Mouse (Mus musculus) intestine, embryonic 14.5 days (tissue): ENCODE results near the gene Slc25a41. TPM values are rescaled to one million over a fixed set of nuclear protein-coding genes. Genes with fewer than 3 reads are reported as not detected.

Experiments
- ATAC-seq: fragments of 200-750 bp; cut with Nextera tagmentation; replicated peaks from 2 replicates; pipeline ENCODE4 v1.8.0; 2017; ENCODE audit warnings: low read depth, moderate number of reproducible peaks, moderate TSS enrichment, moderate library complexity; ENCODE audit not compliant: low FRiP score, low TSS enrichment
- DNase-seq: peaks from one replicate; pipeline ENCODE4 v3.0.0-alpha.2; 2018; ENCODE audit warnings: low spot score
- H3K27ac ChIP-seq: fragments of 300-500 bp; sonication (generic); 2 replicates; pipeline ENCODE4 v1.5.1; 2014; ENCODE audit warnings: low read depth, mild to moderate bottlenecking, control low read depth
- H3K27me3 ChIP-seq: fragments of 300-500 bp; sonication (generic); replicated peaks from 2 replicates; pipeline ENCODE4 v1.6.1; 2014; ENCODE audit warnings: low read length, control low read depth; ENCODE audit not compliant: control insufficient read depth, insufficient read depth
- H3K36me3 ChIP-seq: fragments of 300-500 bp; sonication (generic); 2 replicates; pipeline ENCODE4 v1.6.1; 2014; ENCODE audit warnings: low read length, control low read depth; ENCODE audit not compliant: control insufficient read depth, insufficient read depth
- H3K4me1 ChIP-seq: fragments of 300-500 bp; sonication (generic); replicated peaks from 2 replicates; pipeline ENCODE4 v1.6.1; 2014; ENCODE audit warnings: low read length, control low read depth, mixed read lengths; ENCODE audit not compliant: control insufficient read depth, insufficient read depth
- H3K4me2 ChIP-seq: fragments of 300-500 bp; sonication (generic); 2 replicates; pipeline ENCODE4 v1.6.1; 2014; ENCODE audit warnings: low read length
- H3K4me3 ChIP-seq: fragments of 300-500 bp; sonication (generic); 2 replicates; pipeline ENCODE4 v1.5.1; 2014; ENCODE audit warnings: low read depth, low read length, control low read depth, mixed read lengths
- H3K9ac ChIP-seq: fragments of 300-500 bp; sonication (generic); 2 replicates; pipeline ENCODE4 v1.6.1; 2014; ENCODE audit warnings: mild to moderate bottlenecking, low read length
- H3K9me3 ChIP-seq: fragments of 300-500 bp; sonication (generic); 2 replicates; pipeline ENCODE4 v1.6.1; 2016; ENCODE audit warnings: low read length, control low read depth; ENCODE audit not compliant: control insufficient read depth
- WGBS: fragments of 180-500 bp; shearing (Covaris S2); extraction: QIAGEN DNeasy Blood & Tissue Kit; methylation state at CpG from one replicate; pipeline ENCODE4 v1.1.7; 2014; 5-methylcytosine and 5-hydroxymethylcytosine counted together
- polyA plus RNA-seq: library from polyadenylated mRNA; unstranded; fragments of >200 nt; fragmentation: Nextera tagmentation; extraction: Ambion mirVana; gene quantifications from 2 replicates; pipeline ENCODE4 v1.2.1, GENCODE M21; 2014

The Slc25a41 gene
- polyA plus RNA-seq = not detected in 2 replicates

DNA sequence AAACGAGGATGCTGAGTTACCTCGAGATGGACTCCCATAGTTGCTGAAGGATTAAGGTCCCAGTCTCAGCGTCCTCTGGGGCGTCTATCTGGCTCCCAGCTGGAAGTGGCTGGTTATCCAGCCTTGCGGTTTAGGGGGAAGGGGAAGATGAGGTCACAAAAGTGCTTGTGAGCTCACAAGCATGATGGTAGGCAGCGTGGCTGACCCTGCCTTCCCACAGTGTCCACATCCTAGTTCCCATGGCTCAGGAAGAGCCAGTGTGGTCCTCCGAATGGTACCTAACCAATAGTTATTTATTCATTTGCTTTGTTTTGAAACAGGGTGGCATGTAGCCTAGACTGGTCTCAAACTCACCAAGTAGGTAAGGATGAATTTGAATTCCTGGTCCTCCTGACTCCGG is at the start of gene Slc25a41:
Gene Slc25a41 (minus strand): TSS at position 101 of the 400 bp plus-strand sequence.
- no peak for DNase-seq
- Histone ChIP-seq H3K27me3 (peaks cover 12% of the 10 kb centered on the region; the same call in 1 of the 2 replicates), H3K9ac (no peak within 1 kb of the TSS), H3K36me3 (0 out of 2 replicates have a peak, but pooled peaks cover 6% of the 10 kb centered on the region), H3K4me2 (no peak within 1 kb of the TSS), H3K27ac (no peak within 1 kb of the TSS), H3K4me3 (no peak within 1 kb of the TSS), H3K9me3 (no peaks in the 10 kb centered on the region), H3K4me1 (no peaks in the 10 kb centered on the region)
- no peak for ATAC-seq
- 73% methylated on average over 8 of the region's 8 CpGs for WGBS

GRCm38 (mm10) chr17:57087049-57087832 is 45.8 kb upstream of the Slc25a41 start, which contains the start of gene Tubb4a:
Gene Tubb4a (minus strand): TSS chr17:57087782.
- WGBS = under 1% methylated on average over 31 of the region's 31 CpGs
- peak within 1 kb of the TSS; percentile 38 for H3K9ac ChIP-seq
- peak; percentile 82 for ATAC-seq
- no peaks in the 10 kb centered on the region; the same call in 1 of the 2 replicates for H3K4me1 ChIP-seq
- H3K27ac ChIP-seq = no peak within 1 kb of the TSS
- peak within 1 kb of the TSS; percentile 42 for H3K4me3 ChIP-seq
- peak within 1 kb of the TSS; percentile 63 for H3K4me2 ChIP-seq
- DNase-seq = peak; percentile 66
- H3K36me3 ChIP-seq = no peaks in the 10 kb centered on the region
- H3K9me3 ChIP-seq = no peaks in the 10 kb centered on the region
- no peaks in the 10 kb centered on the region for H3K27me3 ChIP-seq

GRCm38 (mm10) chr17:57085970-57086757 is 44.7 kb upstream of the Slc25a41 start:
- H3K9me3 ChIP-seq = no peaks in the 10 kb centered on the region
- 0 out of 2 replicates have a peak, but pooled peaks cover 4% of the 10 kb centered on the region for H3K36me3 ChIP-seq
- ATAC-seq (no peak), DNase-seq (no peak)
- H3K9ac ChIP-seq = no peak overlapping the region
- H3K27me3 ChIP-seq = no peaks in the 10 kb centered on the region
- H3K4me1 ChIP-seq = no peaks in the 10 kb centered on the region; the same call in 1 of the 2 replicates
- H3K4me2 ChIP-seq = peak overlapping the region; percentile 63
- H3K27ac ChIP-seq = no peak overlapping the region
- H3K4me3 ChIP-seq = no peak overlapping the region
- WGBS = 81% methylated on average over 11 of the region's 11 CpGs

DNA sequence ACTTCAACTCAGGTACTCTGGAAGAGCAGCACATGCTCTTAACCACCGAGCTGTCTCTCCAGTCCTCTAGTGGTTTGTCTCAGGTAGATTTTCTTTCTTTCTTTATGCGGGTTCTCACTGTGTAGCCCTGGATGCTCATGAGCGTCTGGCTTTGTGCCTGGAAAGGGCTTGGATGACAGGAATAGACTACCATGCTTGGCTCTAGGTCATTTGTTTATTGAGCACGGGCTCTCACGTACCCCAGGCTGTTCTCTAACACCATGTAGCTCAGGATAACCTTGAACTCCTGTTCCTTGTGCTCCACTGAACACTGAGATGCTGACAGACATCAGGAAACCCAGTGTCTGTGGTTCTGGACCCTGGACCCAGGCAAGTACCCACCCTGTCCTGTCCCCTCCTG is 41.0 kb upstream of the Slc25a41 start:
- H3K9ac ChIP-seq = no peak overlapping the region
- no peak overlapping the region for H3K4me3 ChIP-seq
- no peak overlapping the region for H3K4me2 ChIP-seq
- DNase-seq (no peak), ATAC-seq (no peak)
- WGBS = 77% methylated on average over 5 of the region's 5 CpGs
- H3K9me3 ChIP-seq = no peaks in the 10 kb centered on the region
- 0 out of 2 replicates have a peak, but pooled peaks cover 6% of the 10 kb centered on the region for H3K36me3 ChIP-seq
- peaks cover 10% of the 10 kb centered on the region for H3K4me1 ChIP-seq
- no peak overlapping the region for H3K27ac ChIP-seq
- H3K27me3 ChIP-seq = no peaks in the 10 kb centered on the region

- H3K27ac ChIP-seq = no peak overlapping the region
- DNase-seq = no peak
- no peaks in the 10 kb centered on the region for H3K9me3 ChIP-seq
- H3K27me3 ChIP-seq = no peaks in the 10 kb centered on the region
- H3K4me1 ChIP-seq = peaks cover 10% of the 10 kb centered on the region
- ATAC-seq = no peak
- H3K36me3 ChIP-seq = 0 out of 2 replicates have a peak, but pooled peaks cover 6% of the 10 kb centered on the region
- no peak overlapping the region for H3K4me2 ChIP-seq
- H3K9ac ChIP-seq = no peak overlapping the region
- 96% methylated on average over 31 of the region's 31 CpGs for WGBS
- no peak overlapping the region for H3K4me3 ChIP-seq
Observed at GRCm38 (mm10) chr17:57081234-57081842, 39.9 kb upstream of the Slc25a41 start.

DNA sequence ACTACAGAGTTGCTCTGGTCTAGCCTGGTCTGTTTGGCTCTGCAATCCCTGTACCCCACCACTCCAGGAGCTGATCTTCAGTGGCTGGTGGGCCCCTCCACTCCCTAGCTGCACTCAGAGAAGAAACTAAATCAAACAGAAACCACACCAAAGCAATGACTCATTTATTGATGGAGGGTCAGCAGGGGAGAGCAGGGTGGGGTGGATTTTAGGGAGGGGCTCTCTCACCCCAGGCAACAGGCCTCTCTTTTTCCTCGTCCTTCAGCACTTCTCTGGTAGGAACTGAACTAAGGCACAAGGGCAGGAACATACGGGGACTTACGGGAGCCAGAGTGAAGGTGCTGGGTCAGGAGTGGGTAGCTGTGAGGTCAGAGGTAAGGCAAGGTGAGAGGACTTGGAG is 38.5 kb upstream of the Slc25a41 start:
- 61% methylated on average over 3 of the region's 3 CpGs for WGBS
- H3K27me3 ChIP-seq = no peaks in the 10 kb centered on the region

GRCm38 (mm10) chr17:57078336-57078735 is 36.9 kb upstream of the Slc25a41 start, which contains the start of gene Dennd1c:
Gene Dennd1c (minus strand): TSS chr17:57078514.
- ATAC-seq = no peak
- WGBS = 32% methylated on average over 6 of the region's 6 CpGs
- peaks cover 10% of the 10 kb centered on the region for H3K4me1 ChIP-seq
- no peak for DNase-seq
- 0 out of 2 replicates have a peak within 1 kb of the TSS, but pooled peaks have one; percentile 13 for H3K4me2 ChIP-seq
- no peaks in the 10 kb centered on the region for H3K9me3 ChIP-seq
- H3K36me3 ChIP-seq = 0 out of 2 replicates have a peak, but pooled peaks cover 6% of the 10 kb centered on the region
- H3K27me3 ChIP-seq = no peaks in the 10 kb centered on the region
- H3K27ac ChIP-seq = peak within 1 kb of the TSS; percentile 47; the same call in 1 of the 2 replicates
- H3K9ac ChIP-seq = no peak within 1 kb of the TSS
- H3K4me3 ChIP-seq = no peak within 1 kb of the TSS

More for the DNA sequence above, 38.5 kb upstream of the Slc25a41 start:
- DNase-seq (no peak), ATAC-seq (peak; percentile 63)
- Histone ChIP-seq H3K4me3 (no peak overlapping the region), H3K4me1 (peaks cover 10% of the 10 kb centered on the region), H3K4me2 (no peak overlapping the region), H3K9ac (no peak overlapping the region), H3K9me3 (no peaks in the 10 kb centered on the region), H3K36me3 (0 out of 2 replicates have a peak, but pooled peaks cover 6% of the 10 kb centered on the region), H3K27ac (peak overlapping the region; percentile 47; the same call in 1 of the 2 replicates)

DNA sequence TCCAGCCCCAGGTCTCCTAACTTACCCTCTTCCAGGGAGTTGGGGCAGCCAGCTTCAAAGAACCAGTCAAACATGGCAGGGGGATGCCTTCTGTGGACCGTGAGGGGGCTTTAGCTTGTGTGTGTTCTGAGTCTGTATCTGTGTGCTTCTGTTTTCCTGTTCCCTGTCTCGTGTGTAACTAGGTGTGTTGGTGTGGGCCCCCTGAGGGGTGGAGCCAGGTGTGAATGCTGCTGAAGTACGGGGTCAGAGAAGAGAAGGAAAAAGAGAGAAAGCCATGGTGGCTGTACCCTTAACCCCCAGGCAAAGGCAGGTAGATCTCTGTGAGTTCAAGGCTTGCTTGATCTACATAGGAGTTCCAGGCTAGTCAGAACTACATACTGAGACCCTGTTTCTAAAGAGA is 35.5 kb upstream of the Slc25a41 start:
- WGBS = 58% methylated on average over 3 of the region's 3 CpGs
- no peak overlapping the region for H3K27ac ChIP-seq

More for the DNA sequence above, 35.5 kb upstream of the Slc25a41 start:
- Histone ChIP-seq H3K9ac (no peak overlapping the region), H3K4me2 (no peak overlapping the region), H3K4me3 (no peak overlapping the region), H3K4me1 (peaks cover 10% of the 10 kb centered on the region), H3K9me3 (no peaks in the 10 kb centered on the region), H3K36me3 (0 out of 2 replicates have a peak, but pooled peaks cover 6% of the 10 kb centered on the region), H3K27me3 (no peaks in the 10 kb centered on the region)
- DNase-seq (no peak), ATAC-seq (no peak)
